Mouse (Mus musculus) ES-Bruce4 (cell line): ENCODE data around the gene Pitpnm2.

Experiments used
- CTCF ChIP-seq: IDR thresholded peaks from one replicate; pipeline ENCODE4 v1.8.1; 2011; ENCODE audit warnings: low read depth, low read length
- EP300 ChIP-seq: IDR thresholded peaks from 2 replicates; pipeline ENCODE4 v1.6.1; 2011; ENCODE audit warnings: low read depth, low read length; ENCODE audit not compliant: insufficient read depth
- POLR2A ChIP-seq: IDR thresholded peaks from one replicate; pipeline ENCODE4 v1.8.1; 2011; ENCODE audit warnings: low read length; ENCODE audit not compliant: insufficient read depth

DNA sequence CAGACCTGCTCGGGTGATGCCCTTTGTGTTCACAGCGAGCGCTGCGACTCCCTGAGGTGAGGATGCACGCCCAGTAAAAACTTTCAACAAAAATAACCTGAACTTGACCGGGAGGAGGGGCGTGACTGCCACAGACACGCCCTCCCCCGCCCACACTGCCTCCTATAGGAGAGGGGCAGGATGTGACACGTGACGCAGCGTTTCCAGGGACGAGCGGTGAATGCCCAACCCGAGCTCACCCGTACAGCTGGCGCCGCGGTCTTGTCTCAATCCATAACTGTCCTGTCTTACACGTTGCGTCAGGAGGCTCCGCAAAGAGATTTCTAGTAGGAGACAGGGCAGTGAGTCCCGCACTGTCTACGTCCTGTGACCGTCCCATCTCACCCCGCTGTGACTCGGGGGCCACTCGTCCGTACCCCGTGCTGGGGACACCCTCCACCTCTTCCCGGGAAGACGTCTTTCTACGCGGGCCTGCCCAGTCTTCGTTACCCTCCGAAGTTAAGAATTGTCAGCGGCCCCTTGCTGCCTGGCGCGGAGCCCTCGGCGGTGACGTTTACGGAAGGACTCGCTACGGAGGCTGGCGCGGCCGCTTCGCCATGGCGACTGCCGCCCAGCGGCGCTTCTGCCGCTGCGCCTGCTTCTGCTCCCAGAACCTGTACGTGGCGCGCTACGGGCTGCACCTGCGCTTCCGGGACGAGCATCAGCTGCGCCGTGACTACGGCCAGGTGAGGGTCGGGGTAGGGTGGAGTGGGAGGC, 137.6 kb downstream of the Pitpnm2 start, which contains the start of gene Ogfod2:
- TF ChIP-seq POLR2A, result no peak
- peak; percentile 6 for TF ChIP-seq CTCF
- 0 out of 2 replicates have a peak, but pooled peaks have one; percentile 5 for TF ChIP-seq EP300
